Mouse (Mus musculus) heart, postnatal 0 days (tissue): ENCODE results near the gene Clic6.

Source experiments
- CTCF ChIP-seq: IDR thresholded peaks from 2 replicates; pipeline ENCODE4 v1.5.1; 2016; ENCODE audit warnings: antibody characterized with exemption, control low read depth, low read depth
- EP300 ChIP-seq: IDR thresholded peaks from 2 replicates; pipeline ENCODE4 v1.6.1; 2016; ENCODE audit warnings: antibody characterized with exemption, low read depth

- TF ChIP-seq CTCF (no peak), EP300 (no peak)
These were observed 63.1 kb downstream of the Clic6 start for GRCm38 (mm10) chr16:92548651-92549050.
